28 mouse cellular contexts compared by ENCODE assay signal in the genomic region with DNA sequence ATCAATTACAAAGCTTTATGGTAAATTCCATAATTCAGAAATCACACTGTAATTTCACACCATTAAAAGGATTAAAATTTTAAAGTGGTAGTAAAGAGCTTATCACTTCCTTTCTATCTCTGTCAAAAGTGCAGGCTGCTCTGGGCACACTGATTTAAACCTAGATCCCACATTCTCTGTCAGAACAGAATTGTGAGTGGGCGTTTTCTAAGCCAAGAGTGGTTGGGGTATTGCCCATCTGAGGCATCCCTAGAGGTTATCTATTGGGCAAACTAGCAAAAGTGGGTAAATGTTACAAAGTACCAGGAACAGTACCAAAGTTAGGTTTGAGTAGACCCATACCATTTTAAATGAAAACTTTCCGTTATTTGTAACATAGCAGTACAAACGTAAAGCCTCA. TPM values are rescaled to one million over a fixed set of nuclear protein-coding genes. Genes with fewer than 3 reads are reported as not detected.
DNase-seq lines count a peak whose midpoint lies in the region; ATAC-seq lines count a peak whose summit lies in the region.
"Had no signal": no experiment of that assay in that cellular context is flagged by ENCODE, and none has a peak within 500 bp of the region (broad histone marks: within the 10 kb centered on the region; RNA-seq: fewer than 3 reads in every experiment).

No protein-coding gene starts in this region.

- peaks cover 4% of the 10 kb centered on the region; the same call in 1 of the 2 replicates for H3K36me3 ChIP-seq in heart, embryonic 11.5 days (ENCODE audit: control insufficient read depth, insufficient read depth, low read length)
- H3K36me3 ChIP-seq: embryonic facial prominence, embryonic 15.5 days; hindbrain, embryonic 12.5 days; hindbrain, embryonic 15.5 days had no signal

- no peak overlapping the region for H3K9ac ChIP-seq in heart, embryonic 11.5 days (ENCODE audit: low read depth, low read length)
- H3K9ac ChIP-seq: embryonic facial prominence, embryonic 12.5 days; embryonic facial prominence, embryonic 15.5 days; forebrain, postnatal 0 days; hindbrain, embryonic 12.5 days; hindbrain, embryonic 15.5 days had no signal

- H3K27me3 ChIP-seq in heart, embryonic 11.5 days (ENCODE audit: control insufficient read depth, insufficient read depth, low read length) = no peaks in the 10 kb centered on the region
- H3K27me3 ChIP-seq: embryonic facial prominence, embryonic 12.5 days; embryonic facial prominence, embryonic 15.5 days; hindbrain, embryonic 12.5 days; hindbrain, embryonic 15.5 days had no signal

- ATAC-seq in heart, embryonic 11.5 days (replicated peaks; ENCODE audit: insufficient number of reproducible peaks, low FRiP score, low TSS enrichment) = no peak
- peak; percentile 55 for ATAC-seq in activated CD4-positive, CD25-positive, alpha-beta regulatory T cell, adult 4 months
- ATAC-seq in inflammation-experienced regulatory T-cells, adult 6 months = peak; percentile 55
- ATAC-seq in monocyte, adult 5-6 weeks (replicated peaks; ENCODE audit: insufficient number of reproducible peaks, low FRiP score, low TSS enrichment, poor library complexity, severe bottlenecking) = no peak
- ATAC-seq: forebrain, embryonic 14.5 days; forebrain, postnatal 0 days; intestine, embryonic 16.5 days had no signal

- no peak overlapping the region for H3K4me3 ChIP-seq in heart, embryonic 11.5 days (ENCODE audit: low read depth, low read length)
- H3K4me3 ChIP-seq: embryonic facial prominence, embryonic 12.5 days; embryonic facial prominence, embryonic 15.5 days; heart, adult 2 months; heart, embryonic 10.5 days; hindbrain, embryonic 12.5 days; hindbrain, embryonic 15.5 days had no signal

- no peak overlapping the region for H3K27ac ChIP-seq in heart, embryonic 11.5 days (ENCODE audit: low read depth, low read length)
- H3K27ac ChIP-seq: embryonic facial prominence, embryonic 12.5 days; embryonic facial prominence, embryonic 15.5 days; heart, adult 2 months; heart, embryonic 10.5 days; hindbrain, embryonic 12.5 days; hindbrain, embryonic 15.5 days had no signal

- DNase-seq in heart, adult 11 months = peak; percentile 8
- no peak for DNase-seq in kidney, adult 8-10 months
- DNase-seq: adrenal gland, postnatal 10 days; adrenal gland, postnatal 36 days; cerebellum, adult 18-20 months; cerebellum, adult 9-10 months; cerebellum, postnatal 14 days; forebrain, postnatal 0 days; gastrocnemius, postnatal 25 days; heart, adult 2 months; kidney, adult 18-20 months had no signal

- H3K4me2 ChIP-seq in heart, embryonic 11.5 days = no peak overlapping the region
- H3K4me2 ChIP-seq: embryonic facial prominence, embryonic 12.5 days; embryonic facial prominence, embryonic 15.5 days; hindbrain, embryonic 12.5 days; hindbrain, embryonic 15.5 days had no signal

- WGBS in heart, embryonic 11.5 days (ENCODE audit: insufficient replicate concordance) = 88% methylated on average over 3 of the region's 3 CpGs

- no peaks in the 10 kb centered on the region for H3K4me1 ChIP-seq in heart, embryonic 11.5 days (ENCODE audit: control insufficient read depth, insufficient read depth, low read length)
- H3K4me1 ChIP-seq: embryonic facial prominence, embryonic 12.5 days; embryonic facial prominence, embryonic 15.5 days; heart, embryonic 10.5 days; hindbrain, embryonic 12.5 days; hindbrain, embryonic 15.5 days had no signal

- no peaks in the 10 kb centered on the region for H3K9me3 ChIP-seq in heart, embryonic 11.5 days (replicated peaks; ENCODE audit: control insufficient read depth, low read length)
- H3K9me3 ChIP-seq: embryonic facial prominence, embryonic 12.5 days; embryonic facial prominence, embryonic 15.5 days; heart, embryonic 10.5 days; hindbrain, embryonic 12.5 days; hindbrain, embryonic 15.5 days had no signal

RNA-seq across cellular contexts. Expression of a gene that starts 51.1 kb away (rescaled TPM):
- polyA plus RNA-seq in heart, embryonic 11.5 days (2014; fragmentation: Nextera tagmentation; extraction: Ambion mirVana) = 0.57 TPM in 1 of 2 replicates, not detected in the other
- under 1 TPM in 1 of 2 experiments, not detected in 1; 0.33 TPM for polyA plus RNA-seq in activated CD4-positive, CD25-positive, alpha-beta regulatory T cell, adult 4 months (2017; shearing (Covaris generic))
- not detected for polyA plus RNA-seq in inflammation-experienced regulatory T-cells, adult 6 months (2017; shearing (Covaris generic))
- total RNA-seq in monocyte, adult 5-6 weeks (2017) = 0.32 TPM in 1 of 3 replicates, not detected in the others
- total RNA-seq: adrenal gland, adult 18-20 months; adrenal gland, postnatal 10 days; adrenal gland, postnatal 36 days; forebrain, postnatal 0 days; gastrocnemius, adult 8-10 months; gastrocnemius, postnatal 25 days; heart, adult 2 months; heart, postnatal 25 days; hematopoietic stem cell, adult 5-6 weeks had no signal
- polyA plus RNA-seq: forebrain, postnatal 0 days; frontal cortex, adult 2 months; heart, postnatal 0 days had no signal

RNA-seq across cellular contexts. Expression of a gene that starts 52.9 kb away (rescaled TPM):
- polyA plus RNA-seq in heart, embryonic 11.5 days (2014; fragmentation: Nextera tagmentation; extraction: Ambion mirVana) = not detected in 2 replicates
- 1 to 10 TPM; 2.6 to 3.1 TPM for polyA plus RNA-seq in activated CD4-positive, CD25-positive, alpha-beta regulatory T cell, adult 4 months (2017; shearing (Covaris generic))
- polyA plus RNA-seq in inflammation-experienced regulatory T-cells, adult 6 months (2017; shearing (Covaris generic)) = 1 to 10 TPM; 2.0 to 7.4 (median 5.5) TPM
- 3.3 to 15.9 TPM (median 3.8 TPM) in 3 replicates for total RNA-seq in monocyte, adult 5-6 weeks (2017)
- total RNA-seq: forebrain, postnatal 0 days; gastrocnemius, adult 8-10 months; heart, adult 2 months; heart, postnatal 25 days had no signal
- polyA plus RNA-seq: forebrain, embryonic 14.5 days; forebrain, postnatal 0 days; heart, embryonic 10.5 days; heart, postnatal 0 days; hindbrain, embryonic 12.5 days; hindbrain, embryonic 15.5 days had no signal

Comparison
In these comparisons a context has a peak if more than half of its experiments do, and no peak if none do; other contexts are left out.
1. ATAC-seq: peak in activated CD4-positive, CD25-positive, alpha-beta regulatory T cell, adult 4 months (single experiment) and inflammation-experienced regulatory T-cells, adult 6 months (single experiment); none in heart, embryonic 11.5 days (single experiment) and monocyte, adult 5-6 weeks (single experiment).